Mouse (Mus musculus) lung, postnatal 14 days (tissue): ENCODE data around the gene Nkiras1.

ENCODE experiments used
- DNase-seq: peaks from one replicate; pipeline ENCODE4 v3.0.0; 2021

Gene Nkiras1

GRCm38 (mm10) chr14:18280375-18280774 is 9.4 kb downstream of the Nkiras1 start:
- no peak for DNase-seq

GRCm38 (mm10) chr14:18284581-18284980 is 13.6 kb downstream of the Nkiras1 start:
- no peak for DNase-seq

GRCm38 (mm10) chr14:18285476-18285875 is 14.5 kb downstream of the Nkiras1 start:
- DNase-seq = no peak

GRCm38 (mm10) chr14:18286441-18286840 is 15.5 kb downstream of the Nkiras1 start:
- no peak for DNase-seq

GRCm38 (mm10) chr14:18287391-18287790 is 16.5 kb downstream of the Nkiras1 start:
- no peak for DNase-seq

GRCm38 (mm10) chr14:18292111-18292510 is 21.2 kb downstream of the Nkiras1 start:
- DNase-seq = no peak

GRCm38 (mm10) chr14:18292578-18292977 is 21.6 kb downstream of the Nkiras1 start:
- DNase-seq = no peak

GRCm38 (mm10) chr14:18297441-18297840 is 26.5 kb downstream of the Nkiras1 start:
- DNase-seq = no peak

GRCm38 (mm10) chr14:18298874-18299273 is 27.9 kb downstream of the Nkiras1 start:
- DNase-seq = no peak

GRCm38 (mm10) chr14:18300676-18301075 is 29.7 kb downstream of the Nkiras1 start:
- DNase-seq = no peak

GRCm38 (mm10) chr14:18301591-18301990 is 30.7 kb downstream of the Nkiras1 start:
- DNase-seq = no peak

GRCm38 (mm10) chr14:18302750-18303149 is 31.8 kb downstream of the Nkiras1 start:
- DNase-seq = no peak

- DNase-seq = no peak
These were observed 32.3 kb downstream of the Nkiras1 start for GRCm38 (mm10) chr14:18303262-18303661.

GRCm38 (mm10) chr14:18304165-18304564 is 33.2 kb downstream of the Nkiras1 start:
- DNase-seq = no peak

GRCm38 (mm10) chr14:18317457-18318411 is 46.8 kb downstream of the Nkiras1 start:
- no peak for DNase-seq

GRCm38 (mm10) chr14:18326968-18327672 is 56.2 kb downstream of the Nkiras1 start:
- DNase-seq = peak; percentile 20

- DNase-seq = peak; percentile 43
These were observed 60.1 kb downstream of the Nkiras1 start for GRCm38 (mm10) chr14:18330789-18331692.

GRCm38 (mm10) chr14:18331693-18332131 is 60.8 kb downstream of the Nkiras1 start, which contains the start of gene Ube2e1:
Ube2e1 (minus strand) TSS chr14:18331859.
- DNase-seq = peak; percentile 75
